Mouse (Mus musculus) lung, adult 2 months (tissue): ENCODE measurements around the gene Hyal3.

Experiments used
- CTCF ChIP-seq: fragments of 200-500 bp; IDR thresholded peaks from 2 replicates; pipeline ENCODE4 v1.5.1; 2011; ENCODE audit warnings: mild to moderate bottlenecking, low read length, control low read depth; ENCODE audit not compliant: insufficient read depth
- POLR2A ChIP-seq: fragments of 200-500 bp; IDR thresholded peaks from 2 replicates; pipeline ENCODE4 v1.6.1; 2011; ENCODE audit warnings: low read depth, mild to moderate bottlenecking, control low read depth, low read length, borderline replicate concordance; ENCODE audit errors: extremely low read depth

DNA sequence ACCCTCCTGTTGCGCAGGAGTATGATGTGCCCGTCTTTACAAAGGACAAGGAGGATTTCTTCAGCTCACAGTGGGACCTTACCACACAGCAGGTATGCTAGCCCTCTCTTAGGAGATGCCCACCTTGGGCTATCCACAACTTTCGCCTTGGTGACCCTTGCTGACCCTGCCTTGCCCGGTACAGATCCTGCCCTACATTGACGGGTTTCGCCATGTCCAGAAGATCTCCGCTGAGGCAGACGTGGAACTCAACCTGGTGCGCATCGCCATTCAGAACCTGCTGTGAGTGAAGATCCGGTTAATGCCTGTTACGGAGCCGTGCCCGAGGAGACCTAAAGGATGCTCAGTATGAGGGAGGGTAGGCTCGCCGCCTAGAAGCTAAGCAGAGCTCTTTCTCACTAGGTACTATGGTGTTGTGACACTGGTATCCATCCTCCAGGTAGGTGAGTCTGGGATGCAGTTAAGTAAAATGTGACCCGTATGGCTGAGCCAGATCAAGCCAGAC is 36.4 kb upstream of the Hyal3 start:
- no peak for TF ChIP-seq POLR2A
- TF ChIP-seq CTCF = no peak
